Mouse (Mus musculus) left cerebral cortex, postnatal 4 days (tissue): Measurements from ENCODE around the gene Kcnmb1. TPM values are rescaled to one million over a fixed set of nuclear protein-coding genes. Genes with fewer than 3 reads are reported as not detected.
A peak's percentile ranks its signal among the peaks of the same experiment; 100 is the strongest.

ENCODE experiments used
- DNase-seq: peaks from one replicate; pipeline ENCODE4 v3.0.0-alpha.2; 2022
- intact Hi-C: fragments of 180-260 bp; cut with DNase I; formaldehyde crosslinking; loops from one replicate; pipeline ENCODE4 v1.15.1; 2025
- total RNA-seq, 2 experiments: library from RNA; stranded (reverse); gene quantifications; 2 replicates each; pipeline ENCODE4 v1.2.3; 2021

Kcnmb1 gene
- total RNA-seq, 2 experiments from 2014 or later: 0.24 to 0.26 TPM

- DNase-seq: no peak
- intact Hi-C loops: no loop called here
These were observed 30.7 kb downstream of the Kcnmb1 start for GRCm38 (mm10) chr11:33993496-33993895.

GRCm38 (mm10) chr11:33998244-33998643, 35.4 kb downstream of the Kcnmb1 start:
- no peak for DNase-seq
- intact Hi-C loops: no loop called here

GRCm38 (mm10) chr11:34000416-34000815, 37.6 kb downstream of the Kcnmb1 start:
- DNase-seq: no peak
- intact Hi-C loops: loop anchor here (10.0 kb wide), 1 partner anchor 266 kb away; no protein-coding TSS in a partner anchor

- intact Hi-C loops: loop anchor here (10.0 kb wide), 1 partner anchor 267 kb away; no protein-coding TSS in a partner anchor
- peak; percentile 47 for DNase-seq
These were observed 39.3 kb downstream of the Kcnmb1 start for GRCm38 (mm10) chr11:34001938-34002592.

- intact Hi-C loops: loop anchor here (10.0 kb wide), 1 partner anchor 268 kb away; no protein-coding TSS in a partner anchor
- DNase-seq: no peak
These were observed 39.8 kb downstream of the Kcnmb1 start for GRCm38 (mm10) chr11:34002593-34002965.

GRCm38 (mm10) chr11:34007616-34008015, 44.8 kb downstream of the Kcnmb1 start:
- no peak for DNase-seq

GRCm38 (mm10) chr11:34008214-34008613, 45.4 kb downstream of the Kcnmb1 start:
- intact Hi-C loops: loop anchor here (10.0 kb wide), 1 partner anchor 273 kb away; no protein-coding TSS in a partner anchor

More at GRCm38 (mm10) chr11:34007616-34008015, 44.8 kb downstream of the Kcnmb1 start:
- intact Hi-C loops: loop anchor here (10.0 kb wide), 1 partner anchor 273 kb away; no protein-coding TSS in a partner anchor

GRCm38 (mm10) chr11:34008702-34009101, 45.9 kb downstream of the Kcnmb1 start:
- intact Hi-C loops: loop anchor here (10.0 kb wide), 1 partner anchor 274 kb away; no protein-coding TSS in a partner anchor
- DNase-seq: peak; percentile 55

More at GRCm38 (mm10) chr11:34008214-34008613, 45.4 kb downstream of the Kcnmb1 start:
- no peak for DNase-seq

GRCm38 (mm10) chr11:34009316-34010087, 46.7 kb downstream of the Kcnmb1 start:
- intact Hi-C loops: loop anchor here (10.0 kb wide), 1 partner anchor 275 kb away; no protein-coding TSS in a partner anchor

GRCm38 (mm10) chr11:34010133-34010858, 47.5 kb downstream of the Kcnmb1 start:
- intact Hi-C loops: no loop called here
- no peak for DNase-seq

More at GRCm38 (mm10) chr11:34009316-34010087, 46.7 kb downstream of the Kcnmb1 start:
- DNase-seq: no peak

GRCm38 (mm10) chr11:34010859-34011172, 48.0 kb downstream of the Kcnmb1 start:
- intact Hi-C loops: no loop called here
- DNase-seq: no peak

GRCm38 (mm10) chr11:34012007-34012652, 49.3 kb downstream of the Kcnmb1 start:
- no peak for DNase-seq
- intact Hi-C loops: no loop called here

Other genes with a start within 250 kb of the Kcnmb1 start
- gene Kcnip1, start 30.1 kb downstream of the Kcnmb1 start, total RNA-seq: 10 to 100 TPM; 35.8 to 43.5 TPM
- 1 to 10 TPM; 3.7 to 4.5 TPM for gene Lcp2, start 83.9 kb downstream of the Kcnmb1 start, total RNA-seq
- gene 4930469K13Rik, start 135.5 kb downstream of the Kcnmb1 start, total RNA-seq: not detected
- gene Foxi1, start 245.1 kb downstream of the Kcnmb1 start, total RNA-seq: not detected